Mouse (Mus musculus) ovary, postnatal 10 days (tissue): ENCODE measurements around the gene Kcnj14.

Experiments
- DNase-seq: peaks from one replicate; pipeline ENCODE4 v3.0.0; 2022; ENCODE audit warnings: low spot score

Gene Kcnj14

DNA sequence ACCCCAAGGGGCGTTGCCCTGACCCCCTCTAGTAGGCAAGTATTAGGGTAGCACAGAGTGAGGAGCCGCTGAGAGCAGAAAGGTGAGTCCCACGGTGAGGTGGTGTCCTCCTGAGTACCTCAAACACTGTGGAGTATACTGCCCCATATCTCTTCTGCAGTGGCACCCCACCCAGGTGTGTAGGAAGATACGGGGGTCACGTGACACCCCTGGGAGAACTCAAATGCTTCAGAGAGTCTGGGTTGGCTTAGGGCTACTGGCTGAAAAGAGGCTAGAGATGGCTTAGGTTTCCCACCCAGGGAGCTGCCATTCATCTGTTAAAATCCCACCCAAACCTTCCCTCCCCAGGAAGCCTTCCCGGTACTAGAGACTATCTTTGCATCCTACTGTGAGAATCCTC, 27.6 kb downstream of the Kcnj14 start:
- no peak for DNase-seq

DNA sequence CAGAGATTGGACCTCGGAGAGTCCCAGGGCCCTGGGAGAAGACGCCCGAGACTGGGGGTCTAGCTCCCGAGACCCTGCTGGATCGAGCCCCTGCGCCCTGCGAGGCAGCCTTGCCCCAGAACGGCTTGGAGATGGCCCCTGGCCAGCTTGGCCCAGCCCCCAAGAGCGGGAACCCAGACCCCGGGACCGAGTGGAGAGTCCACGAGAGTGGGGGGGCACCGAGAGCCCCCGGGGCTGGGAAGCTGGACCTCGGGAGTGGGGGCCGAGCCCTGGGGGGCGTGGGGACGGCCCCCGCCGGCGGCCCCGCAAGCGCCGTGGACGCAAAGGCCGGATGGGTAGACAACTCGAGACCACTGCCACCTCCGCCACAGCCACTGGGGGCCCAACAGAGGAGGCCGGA, 29.6 kb downstream of the Kcnj14 start:
- no peak for DNase-seq

DNA sequence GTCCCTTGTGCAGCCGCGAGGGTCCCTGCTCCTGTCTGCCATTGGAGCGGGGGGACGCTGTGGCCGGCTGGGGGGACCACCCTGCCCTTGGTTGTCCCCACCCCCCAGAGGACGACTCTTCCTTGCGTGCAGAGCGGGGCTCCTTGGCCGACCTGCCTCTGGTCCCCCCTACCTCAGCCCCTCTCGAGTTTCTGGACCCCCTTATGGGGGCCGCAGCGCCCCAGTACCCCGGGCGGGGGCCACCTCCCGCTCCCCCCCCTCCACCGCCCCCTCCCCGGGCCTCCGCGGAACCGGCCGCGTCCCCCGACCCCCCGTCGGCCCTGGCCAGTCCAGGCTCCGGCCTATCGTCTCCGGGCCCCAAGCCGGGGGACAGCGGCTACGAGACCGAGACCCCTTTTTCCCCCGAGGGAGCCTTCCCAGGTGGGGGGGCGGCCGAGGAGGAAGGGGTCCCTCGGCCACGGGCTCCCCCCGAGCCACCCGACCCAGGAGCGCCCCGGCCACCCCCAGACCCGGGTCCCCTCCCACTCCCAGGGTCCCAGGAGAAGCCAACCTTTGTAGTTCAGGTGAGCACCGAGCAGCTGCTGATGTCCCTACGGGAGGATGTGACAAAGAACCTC, 30.5 kb downstream of the Kcnj14 start:
- DNase-seq = no peak

- no peak for DNase-seq
Measured at GRCm38 (mm10) chr7:45793240-45793639, 31.3 kb downstream of the Kcnj14 start.

DNA sequence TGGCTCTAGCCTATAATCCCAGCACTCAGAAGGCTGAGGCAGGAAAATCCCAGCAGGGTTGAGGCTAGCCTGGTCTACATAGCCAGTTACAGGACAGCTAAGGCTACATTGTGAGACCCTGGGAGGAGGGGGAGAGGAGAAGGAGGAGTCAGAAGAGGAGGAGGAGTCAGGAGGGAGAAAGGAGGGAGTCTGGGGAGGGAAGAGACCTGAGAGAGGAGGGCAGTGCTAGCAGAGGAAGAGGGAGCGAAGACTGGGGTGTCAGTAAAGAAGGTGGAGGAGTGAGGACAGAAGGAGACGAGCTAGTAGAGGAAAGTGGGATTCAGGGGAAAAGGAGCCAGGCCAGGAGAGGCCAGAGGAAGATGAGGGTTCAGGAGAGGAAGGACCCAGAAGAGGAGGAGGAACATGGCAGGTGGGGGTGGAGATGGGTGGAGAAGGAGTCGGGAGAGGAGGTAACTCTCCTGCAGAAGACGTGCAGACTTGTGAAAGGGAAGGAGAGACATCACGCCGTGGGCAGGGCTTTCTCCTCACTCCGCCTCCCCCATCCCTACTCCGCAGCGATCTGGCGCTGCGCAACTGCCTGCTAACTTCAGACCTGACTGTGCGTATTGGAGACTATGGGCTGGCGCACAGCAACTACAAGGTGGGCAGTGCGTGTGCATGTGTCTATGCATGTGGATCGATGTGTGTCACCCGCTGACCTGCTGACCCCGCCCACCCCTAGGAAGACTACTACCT, 32.7 kb downstream of the Kcnj14 start:
- no peak for DNase-seq

DNA sequence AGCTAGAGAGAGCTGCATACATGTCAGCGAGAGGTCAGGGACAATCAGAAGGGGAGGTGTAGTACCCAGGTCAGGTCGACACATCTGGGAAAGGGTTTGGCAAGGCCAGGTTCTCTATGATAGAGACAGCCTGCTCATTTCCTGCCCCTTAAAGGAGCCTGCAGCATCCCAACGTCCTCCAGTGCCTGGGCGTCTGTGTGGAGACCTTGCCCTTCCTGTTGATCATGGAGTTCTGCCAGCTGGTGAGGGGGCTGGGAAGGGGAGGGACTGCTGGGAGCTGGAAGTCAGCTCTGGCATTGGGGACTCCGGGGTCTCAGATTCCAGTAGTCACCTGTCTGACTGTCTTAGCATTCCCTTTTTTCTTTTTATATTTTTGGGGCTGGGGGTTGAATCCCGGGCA, 33.9 kb downstream of the Kcnj14 start:
- no peak for DNase-seq

GRCm38 (mm10) chr7:45787642-45788041, 36.9 kb downstream of the Kcnj14 start:
- DNase-seq = no peak

GRCm38 (mm10) chr7:45786661-45787413, 37.7 kb downstream of the Kcnj14 start:
- DNase-seq = no peak

DNA sequence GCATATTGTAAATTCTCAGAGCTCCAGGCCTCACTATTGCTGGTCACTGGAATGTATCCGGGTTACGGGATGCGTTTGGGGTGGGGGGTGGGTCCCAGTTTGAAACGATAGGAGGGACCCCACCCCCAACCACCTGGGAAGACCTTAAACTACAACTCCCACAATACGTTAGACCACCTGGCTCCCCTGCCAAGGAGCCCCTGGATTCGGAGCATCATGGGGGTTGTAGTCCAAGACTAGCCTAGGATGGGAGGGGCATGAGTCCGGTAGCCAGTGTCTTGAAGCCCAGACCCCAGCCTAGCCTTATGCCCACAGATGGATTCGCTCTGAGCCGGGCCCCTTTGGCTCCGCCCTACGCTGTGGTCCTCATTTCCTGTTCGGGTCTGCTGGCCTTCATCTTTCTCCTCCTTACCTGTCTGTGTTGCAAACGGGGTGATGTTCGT, 38.4 kb downstream of the Kcnj14 start:
- no peak for DNase-seq

GRCm38 (mm10) chr7:45785388-45786135, 39.0 kb downstream of the Kcnj14 start:
- no peak for DNase-seq

DNA sequence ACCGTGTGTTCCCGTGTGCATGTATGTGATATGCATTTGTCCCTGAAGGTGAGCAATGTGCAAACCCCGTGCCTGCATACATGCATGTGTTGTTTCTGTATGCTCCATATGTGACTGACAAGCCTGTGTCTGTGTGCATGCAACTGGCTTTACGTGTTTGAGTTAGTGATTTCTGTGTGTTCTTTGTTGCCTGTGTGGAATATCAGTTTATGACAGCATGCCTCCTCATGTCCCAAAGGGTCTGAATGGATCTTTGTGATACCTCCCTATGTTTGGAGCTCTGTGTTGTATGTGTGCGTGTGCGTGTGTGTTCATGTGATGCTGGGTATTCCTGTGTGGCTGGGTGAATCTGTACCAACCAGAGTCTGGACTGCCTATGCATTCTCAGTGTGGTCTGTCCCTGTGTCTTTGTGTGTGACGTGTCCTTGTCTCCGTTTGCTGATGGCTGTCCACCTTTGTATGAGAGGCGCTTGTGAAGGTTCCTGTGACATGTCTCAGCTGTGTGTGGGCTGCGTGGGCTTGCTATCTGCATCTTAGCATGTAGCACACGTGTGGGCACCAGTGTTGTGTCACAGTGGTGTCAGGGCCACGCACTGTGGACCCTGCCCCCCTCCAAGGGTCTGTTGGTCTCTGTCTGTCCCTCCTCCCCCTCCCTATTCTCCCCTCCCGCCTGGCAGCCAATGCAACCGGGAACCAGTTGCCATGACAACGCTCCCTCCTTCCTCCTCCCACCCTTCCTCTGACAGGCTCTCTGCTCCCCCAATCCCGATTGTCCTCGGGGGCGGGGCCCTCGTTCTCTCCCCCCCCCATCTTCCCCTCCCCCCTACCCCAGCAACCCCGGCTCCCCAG, 39.8 kb downstream of the Kcnj14 start, which contains the start of gene Sult2b1:
Sult2b1 (minus strand) TSS at position 146 of the 849 bp plus-strand sequence.
- DNase-seq = no peak

DNA sequence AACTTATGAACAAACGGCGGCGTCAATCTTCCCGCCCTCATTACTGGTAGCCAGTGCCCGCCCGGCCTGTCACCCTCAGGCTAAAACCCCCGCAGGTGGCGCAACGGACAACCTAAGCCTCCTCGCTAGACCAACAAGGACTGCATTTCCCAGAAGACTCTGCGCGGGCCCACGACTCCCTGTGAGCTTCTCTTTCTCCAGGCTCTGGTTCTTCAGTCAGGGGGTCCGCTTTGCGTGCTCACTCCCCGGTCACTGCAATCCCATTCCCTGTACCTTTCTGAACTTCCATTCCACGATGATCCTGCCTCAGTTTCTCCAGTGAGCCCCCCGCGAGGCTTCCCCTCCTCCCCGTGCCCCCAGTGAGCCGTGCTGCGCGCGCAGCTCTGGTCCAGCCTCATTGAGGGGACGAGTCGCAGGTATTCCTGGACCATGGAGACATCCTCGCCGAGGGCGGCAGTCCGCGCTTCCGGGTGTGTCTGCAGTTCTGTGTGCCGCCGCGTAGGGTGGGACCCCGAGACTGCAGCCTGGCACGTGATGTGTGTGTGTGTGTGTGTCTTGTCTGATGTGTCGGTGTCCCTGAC, 41.0 kb downstream of the Kcnj14 start, which contains the start of gene Lmtk3:
Lmtk3 (plus strand) TSS at position 228 of the 581 bp plus-strand sequence.
- no peak for DNase-seq

DNA sequence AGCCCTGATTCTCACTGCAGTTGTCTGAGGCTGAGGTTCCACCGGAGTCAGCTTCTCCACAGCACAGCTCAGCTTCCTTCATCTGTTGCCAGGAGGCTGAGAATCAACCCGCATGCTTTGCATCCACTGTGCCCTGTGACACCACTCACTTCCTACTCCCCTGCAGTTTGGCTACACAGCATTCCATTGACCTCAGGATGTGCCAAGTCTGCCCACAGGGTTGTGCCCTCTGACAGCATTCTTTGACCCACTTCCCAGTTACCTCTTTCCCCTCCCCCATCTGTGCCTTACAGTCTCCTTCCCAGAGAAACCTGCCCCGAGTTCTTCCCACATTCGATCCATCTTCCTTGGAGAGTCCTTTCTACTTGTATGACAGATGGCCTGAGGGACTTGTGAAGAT, 42.3 kb downstream of the Kcnj14 start:
- no peak for DNase-seq

DNA sequence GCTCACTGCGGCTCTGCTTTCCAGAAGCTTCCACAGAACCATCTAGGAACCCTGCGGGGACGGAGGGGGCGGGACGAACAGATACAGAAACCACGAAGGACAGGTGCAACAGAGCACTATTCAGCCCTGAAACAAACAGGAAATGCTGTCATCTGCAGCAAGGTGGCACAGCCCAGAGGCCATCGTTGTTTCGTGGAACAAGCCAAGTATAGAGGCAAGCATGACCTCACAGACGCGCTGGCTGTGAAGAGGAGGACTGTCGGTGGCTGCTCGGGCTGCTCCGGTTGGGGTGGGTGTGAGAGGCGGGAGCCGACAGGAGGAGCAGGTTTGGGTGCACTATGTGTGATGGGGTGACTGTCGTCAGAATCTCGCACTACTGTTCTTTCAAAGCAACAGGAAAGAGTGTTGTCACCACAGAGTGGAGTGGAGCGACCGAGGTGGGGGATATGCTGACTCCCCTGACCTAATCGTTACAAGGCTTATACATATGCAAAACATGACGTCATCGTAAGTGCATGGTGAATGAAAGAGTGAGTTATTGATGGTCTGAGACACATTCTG, 45.4 kb downstream of the Kcnj14 start:
- DNase-seq = no peak

DNA sequence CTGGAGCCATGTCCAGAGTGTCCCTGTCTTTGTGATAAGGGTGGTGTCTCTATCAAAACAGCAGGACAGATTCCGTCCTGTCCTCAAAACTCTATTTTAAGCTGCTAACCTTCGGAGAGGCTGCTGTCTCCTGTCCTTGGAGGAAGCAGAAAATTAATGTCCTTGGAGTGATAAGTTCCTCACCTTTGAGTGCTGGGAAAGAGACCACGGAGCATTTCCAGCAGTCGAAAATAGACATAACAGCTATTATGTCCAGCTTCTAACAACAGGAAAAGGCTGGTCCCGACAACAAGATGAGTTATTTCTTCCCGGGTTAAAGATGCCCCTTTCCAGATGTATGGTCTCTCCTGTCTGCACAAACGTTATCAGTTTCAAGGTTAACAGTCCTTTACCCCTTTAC, 49.3 kb downstream of the Kcnj14 start:
- DNase-seq = no peak

- DNase-seq = no peak
Measured at GRCm38 (mm10) chr7:45771101-45771500, 53.5 kb downstream of the Kcnj14 start.

DNA sequence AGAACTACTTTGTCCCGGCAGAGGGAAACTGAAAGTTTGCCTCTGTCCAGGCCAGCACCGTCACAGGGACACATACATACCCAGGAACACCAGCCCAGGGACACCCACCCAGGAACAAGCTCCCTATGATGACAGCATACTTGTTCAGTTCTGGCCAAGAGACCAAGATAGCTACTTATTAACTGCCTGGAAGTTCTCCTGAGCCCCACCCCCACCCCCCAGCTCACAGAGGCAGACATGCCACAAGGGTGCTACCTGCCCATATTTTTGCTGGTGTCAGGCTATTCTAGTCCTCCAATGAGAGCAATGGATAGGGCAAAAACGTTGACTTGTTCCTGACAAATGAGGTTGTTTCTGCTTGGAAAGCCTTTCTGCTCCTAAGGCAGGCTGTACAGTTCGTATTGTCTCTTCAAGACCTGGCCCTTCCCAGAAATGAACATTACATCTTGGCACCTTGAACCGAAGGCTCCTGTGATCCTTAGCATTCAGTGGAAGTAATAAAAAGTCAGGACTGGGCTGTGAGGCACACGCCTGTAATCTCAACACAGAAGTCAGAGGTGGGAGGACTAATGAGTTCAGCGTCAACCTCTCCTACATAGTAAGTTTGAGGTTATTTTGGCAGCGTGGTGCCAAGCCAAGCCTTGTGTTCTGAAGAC, 54.0 kb downstream of the Kcnj14 start:
- DNase-seq = no peak

DNA sequence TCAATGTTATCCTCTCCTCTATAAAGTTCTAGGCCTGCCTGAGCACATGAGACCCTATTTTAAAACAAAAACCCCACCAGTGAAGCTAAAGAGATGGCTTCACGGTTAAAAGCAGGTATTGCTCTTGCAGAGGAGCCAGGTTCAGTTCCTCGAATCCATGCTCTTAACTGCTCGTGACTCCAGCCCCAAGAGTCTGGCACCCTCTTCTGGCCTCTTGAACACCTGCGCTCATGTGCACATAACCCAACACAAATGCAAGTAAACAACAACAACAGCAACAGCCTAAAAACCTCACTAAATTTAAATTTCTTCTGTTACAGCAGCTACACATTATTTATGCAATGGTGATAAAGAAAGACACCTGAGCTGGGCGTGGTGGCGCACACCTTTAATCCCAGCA, 57.1 kb downstream of the Kcnj14 start:
- DNase-seq = no peak

GRCm38 (mm10) chr7:45766764-45767163, 57.8 kb downstream of the Kcnj14 start:
- no peak for DNase-seq
